Mouse (Mus musculus): Measurements from ENCODE around the gene Sdc4. TPM values are rescaled to one million over a fixed set of nuclear protein-coding genes. Genes with fewer than 3 reads are reported as not detected.

The Sdc4 gene
- polyA plus RNA-seq, 1 experiment = 37.6 TPM

GRCm38 (mm10) chr2:164455421-164456190 is 11.9 kb upstream of the Sdc4 start:
- Histone ChIP-seq H3K4me3 (ENCODE audit: insufficient read depth, low read depth, low read length) (no peak overlapping the region), H3K27ac (replicated peaks; ENCODE audit: low read depth, low read length) (peak overlapping the region; percentile 95), H3K4me1 (ENCODE audit: control insufficient read depth, insufficient read depth, insufficient read length, low read length) (peaks cover 9% of the 10 kb centered on the region; the same call in 1 of the 2 replicates)

- H3K4me3 ChIP-seq (ENCODE audit: insufficient read depth, low read depth, low read length) = no peak overlapping the region
- peak overlapping the region; percentile 95 for H3K27ac ChIP-seq (replicated peaks; ENCODE audit: low read depth, low read length)
- H3K4me1 ChIP-seq (ENCODE audit: control insufficient read depth, insufficient read depth, insufficient read length, low read length) = peaks cover 9% of the 10 kb centered on the region; the same call in 1 of the 2 replicates
Measured at GRCm38 (mm10) chr2:164454846-164455245, 11.2 kb upstream of the Sdc4 start.

DNA sequence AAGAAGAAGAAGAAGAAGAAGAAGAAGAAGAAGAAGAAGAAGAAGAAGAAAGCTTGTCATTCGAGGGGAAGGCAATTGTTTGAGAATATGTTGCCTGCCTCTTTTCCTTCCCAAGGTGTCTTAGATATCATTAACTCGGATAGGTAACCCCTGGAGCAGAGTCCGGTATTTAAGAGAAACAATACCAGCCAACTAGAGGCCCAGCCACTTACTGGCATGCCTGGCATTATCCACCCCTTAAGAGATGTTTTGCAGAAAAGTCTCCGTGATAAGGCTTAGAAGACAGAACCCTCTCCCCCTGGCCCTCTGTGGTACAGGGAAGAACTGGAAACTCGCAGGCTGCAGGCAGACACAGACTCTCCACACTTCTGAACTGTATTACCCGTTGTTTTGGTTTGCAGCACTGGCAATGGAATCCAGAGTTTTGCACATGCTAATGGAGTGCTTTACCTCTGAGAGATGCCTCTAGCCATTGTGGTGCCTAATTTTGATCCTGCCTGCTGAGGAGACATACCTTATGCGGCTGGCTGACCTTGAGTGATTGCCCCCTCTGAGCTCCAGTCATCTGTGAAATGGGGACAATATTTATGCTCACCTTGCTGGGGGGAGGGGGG is 10.3 kb upstream of the Sdc4 start:
- no peak overlapping the region for H3K4me3 ChIP-seq (ENCODE audit: insufficient read depth, low read depth, low read length)
- peaks cover 9% of the 10 kb centered on the region; the same call in 1 of the 2 replicates for H3K4me1 ChIP-seq (ENCODE audit: control insufficient read depth, insufficient read depth, insufficient read length, low read length)
- no peak overlapping the region for H3K27ac ChIP-seq (replicated peaks; ENCODE audit: low read depth, low read length)

DNA sequence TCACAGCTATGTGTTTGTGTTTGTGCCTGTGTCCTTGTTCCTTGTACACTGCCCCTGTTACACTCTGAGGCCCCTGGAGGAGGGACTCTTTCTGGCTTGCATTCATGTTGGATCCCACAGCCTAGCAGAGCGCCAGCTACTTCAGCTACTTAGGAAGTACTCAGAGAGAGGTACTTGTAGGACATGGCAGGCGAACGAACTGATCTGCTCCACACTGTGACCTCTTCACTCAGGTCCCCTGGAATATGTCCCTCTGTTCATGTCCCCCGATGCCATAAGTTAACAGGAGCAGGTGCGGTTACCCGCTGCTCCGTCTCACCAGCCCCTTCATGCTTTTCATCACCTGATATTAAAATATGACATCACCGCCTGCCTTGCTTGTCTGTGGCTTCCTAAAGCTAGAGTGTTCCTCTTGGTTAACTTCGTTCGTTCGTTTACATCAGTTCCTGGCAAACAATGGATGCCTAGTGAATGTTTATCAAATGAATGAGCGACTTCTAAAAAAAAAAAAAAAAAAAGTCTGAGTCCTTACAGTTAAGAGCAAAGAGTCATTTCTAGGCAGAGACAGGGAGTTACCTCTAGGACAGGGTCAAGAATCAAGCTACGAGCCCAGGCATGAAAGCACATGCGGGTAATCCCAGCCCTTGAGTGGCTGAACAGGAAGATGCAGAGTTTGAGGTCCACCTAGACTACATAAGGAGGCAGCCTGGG is 9.5 kb upstream of the Sdc4 start:
- no peak overlapping the region for H3K27ac ChIP-seq (replicated peaks; ENCODE audit: low read depth, low read length)
- peaks cover 9% of the 10 kb centered on the region; the same call in 1 of the 2 replicates for H3K4me1 ChIP-seq (ENCODE audit: control insufficient read depth, insufficient read depth, insufficient read length, low read length)

DNA sequence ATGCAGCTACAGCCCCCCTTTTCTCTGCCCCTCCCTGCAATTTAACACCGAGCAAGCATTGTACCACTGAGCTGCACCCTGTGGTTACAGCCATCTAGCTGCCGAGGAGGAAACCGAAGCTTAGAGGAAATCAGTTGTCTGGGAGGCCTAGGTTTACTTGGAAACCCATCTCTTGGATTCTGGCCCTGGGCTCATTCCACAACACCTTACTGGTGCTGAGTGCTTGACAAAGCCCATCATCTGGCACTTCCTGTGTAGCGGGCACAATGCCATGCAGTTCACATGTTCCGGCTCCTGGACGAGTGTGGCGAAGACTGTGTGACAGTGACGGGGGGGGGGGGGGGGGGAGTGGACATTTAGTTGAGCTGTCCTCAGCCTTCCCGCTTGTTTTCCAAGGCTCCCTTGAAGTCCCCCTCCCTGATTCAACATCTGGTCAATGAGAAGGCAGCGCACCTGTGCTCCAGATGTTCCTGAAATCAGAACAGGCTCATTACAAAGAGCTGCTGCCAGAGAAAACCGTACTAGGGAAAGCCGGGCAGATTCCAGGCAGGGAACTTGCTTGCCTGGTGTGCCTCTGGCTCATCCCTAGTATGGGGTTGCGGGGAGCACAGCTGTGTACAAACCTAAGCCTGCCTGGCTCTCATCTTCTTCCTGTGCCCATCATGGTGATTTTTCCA is 8.5 kb upstream of the Sdc4 start:
- H3K4me3 ChIP-seq (ENCODE audit: insufficient read depth, low read depth, low read length) = no peak overlapping the region
- peaks cover 9% of the 10 kb centered on the region; the same call in 1 of the 2 replicates for H3K4me1 ChIP-seq (ENCODE audit: control insufficient read depth, insufficient read depth, insufficient read length, low read length)
- H3K27ac ChIP-seq (replicated peaks; ENCODE audit: low read depth, low read length) = no peak overlapping the region

More for the DNA sequence above, 9.5 kb upstream of the Sdc4 start:
- H3K4me3 ChIP-seq (ENCODE audit: insufficient read depth, low read depth, low read length) = no peak overlapping the region

GRCm38 (mm10) chr2:164449341-164450042 is 5.8 kb upstream of the Sdc4 start:
- no peaks in the 10 kb centered on the region for H3K4me1 ChIP-seq (ENCODE audit: control insufficient read depth, insufficient read depth, insufficient read length, low read length)
- no peak overlapping the region for H3K27ac ChIP-seq (replicated peaks; ENCODE audit: low read depth, low read length)

DNA sequence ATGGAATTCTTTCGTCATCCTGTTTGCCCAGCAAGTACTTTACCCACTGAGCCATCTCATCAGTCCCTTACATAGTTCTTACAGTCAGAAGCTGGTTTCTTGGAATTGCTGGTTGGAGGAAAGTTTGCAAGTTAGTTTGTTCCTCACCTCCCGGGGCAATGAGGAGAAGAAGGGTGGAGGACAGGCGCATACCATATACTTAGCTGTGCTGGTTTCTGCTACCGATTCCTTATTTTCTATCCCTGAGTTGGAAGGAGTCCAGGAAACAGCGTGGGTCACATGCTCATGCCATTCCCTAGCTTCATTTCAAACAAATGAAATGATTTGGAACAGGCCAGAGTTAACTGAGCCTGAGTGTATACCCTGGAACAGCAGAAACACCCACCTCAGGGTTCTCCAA is 5.2 kb upstream of the Sdc4 start:
- no peaks in the 10 kb centered on the region for H3K4me1 ChIP-seq (ENCODE audit: control insufficient read depth, insufficient read depth, insufficient read length, low read length)
- no peak overlapping the region for H3K4me3 ChIP-seq (ENCODE audit: insufficient read depth, low read depth, low read length)
- H3K27ac ChIP-seq (replicated peaks; ENCODE audit: low read depth, low read length) = no peak overlapping the region

More at GRCm38 (mm10) chr2:164449341-164450042, 5.8 kb upstream of the Sdc4 start:
- no peak overlapping the region for H3K4me3 ChIP-seq (ENCODE audit: insufficient read depth, low read depth, low read length)

- Histone ChIP-seq H3K27ac (replicated peaks; ENCODE audit: low read depth, low read length) (no peak overlapping the region), H3K4me1 (ENCODE audit: control insufficient read depth, insufficient read depth, insufficient read length, low read length) (no peaks in the 10 kb centered on the region), H3K4me3 (ENCODE audit: insufficient read depth, low read depth, low read length) (no peak overlapping the region)
Measured at GRCm38 (mm10) chr2:164448140-164448539, 4.5 kb upstream of the Sdc4 start.

DNA sequence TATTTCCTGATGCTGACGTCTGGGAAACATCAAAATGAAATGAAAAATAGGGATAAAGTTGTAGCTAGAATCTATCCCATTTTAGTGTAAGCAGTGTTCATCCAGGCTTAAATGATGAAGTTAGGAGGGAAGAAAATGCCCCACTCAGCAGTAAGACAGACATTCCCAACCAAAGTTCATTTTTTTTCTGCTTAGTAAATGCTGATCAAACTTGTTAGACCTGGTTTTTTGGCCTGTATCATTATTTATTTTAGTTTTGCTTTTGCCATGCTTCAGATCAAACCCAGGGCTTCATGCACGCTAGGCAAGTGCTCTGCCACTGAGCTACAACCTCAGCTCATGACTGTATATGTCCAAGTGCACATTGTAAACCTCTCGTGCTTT is 2.4 kb upstream of the Sdc4 start:
- Histone ChIP-seq H3K4me3 (ENCODE audit: insufficient read depth, low read depth, low read length) (no peak overlapping the region), H3K27ac (replicated peaks; ENCODE audit: low read depth, low read length) (no peak overlapping the region), H3K4me1 (ENCODE audit: control insufficient read depth, insufficient read depth, insufficient read length, low read length) (peaks cover 6% of the 10 kb centered on the region)

- H3K4me3 ChIP-seq (ENCODE audit: insufficient read depth, low read depth, low read length) = no peak overlapping the region
- peaks cover 7% of the 10 kb centered on the region for H3K4me1 ChIP-seq (ENCODE audit: control insufficient read depth, insufficient read depth, insufficient read length, low read length)
- no peak overlapping the region for H3K27ac ChIP-seq (replicated peaks; ENCODE audit: low read depth, low read length)
Measured at GRCm38 (mm10) chr2:164445399-164446085, 1.9 kb upstream of the Sdc4 start.

DNA sequence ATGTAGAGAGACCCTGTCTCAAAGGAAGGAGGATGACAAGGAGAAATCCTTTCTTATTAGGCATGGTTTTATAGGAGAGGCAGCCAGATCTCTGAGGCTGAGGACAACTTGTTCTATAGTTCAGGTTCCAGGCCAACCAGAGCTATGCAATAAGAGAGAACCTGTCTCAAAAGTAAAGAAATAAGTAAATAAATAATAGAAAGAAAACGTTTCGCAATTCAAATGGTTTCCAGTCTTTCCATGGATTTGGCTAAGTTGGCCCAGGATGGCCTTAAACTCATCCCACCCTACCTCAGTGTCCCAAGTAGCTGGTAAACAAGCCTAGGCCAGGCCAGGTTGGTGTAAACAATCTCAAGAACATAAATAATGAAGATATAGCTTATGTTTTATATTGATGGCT is 1.0 kb upstream of the Sdc4 start:
- no peak overlapping the region for H3K27ac ChIP-seq (replicated peaks; ENCODE audit: low read depth, low read length)
- H3K4me1 ChIP-seq (ENCODE audit: control insufficient read depth, insufficient read depth, insufficient read length, low read length) = peaks cover 12% of the 10 kb centered on the region
- H3K4me3 ChIP-seq (ENCODE audit: insufficient read depth, low read depth, low read length) = no peak overlapping the region

GRCm38 (mm10) chr2:164443051-164443437 is 643 bp downstream of the Sdc4 start:
- Histone ChIP-seq H3K4me1 (ENCODE audit: control insufficient read depth, insufficient read depth, insufficient read length, low read length) (peaks cover 23% of the 10 kb centered on the region), H3K4me3 (ENCODE audit: insufficient read depth, low read depth, low read length) (peak overlapping the region; percentile 89), H3K27ac (replicated peaks; ENCODE audit: low read depth, low read length) (peak overlapping the region; percentile 95)

- Histone ChIP-seq H3K4me3 (ENCODE audit: insufficient read depth, low read depth, low read length) (peak overlapping the region; percentile 89), H3K4me1 (ENCODE audit: control insufficient read depth, insufficient read depth, insufficient read length, low read length) (peaks cover 23% of the 10 kb centered on the region), H3K27ac (replicated peaks; ENCODE audit: low read depth, low read length) (peak overlapping the region; percentile 95)
Measured at GRCm38 (mm10) chr2:164442315-164443050, 1.2 kb downstream of the Sdc4 start.

Measured in brown adipose tissue, adult 24 weeks (tissue).